ENCODE assay signal across 19 mouse cellular contexts in the genomic region with DNA sequence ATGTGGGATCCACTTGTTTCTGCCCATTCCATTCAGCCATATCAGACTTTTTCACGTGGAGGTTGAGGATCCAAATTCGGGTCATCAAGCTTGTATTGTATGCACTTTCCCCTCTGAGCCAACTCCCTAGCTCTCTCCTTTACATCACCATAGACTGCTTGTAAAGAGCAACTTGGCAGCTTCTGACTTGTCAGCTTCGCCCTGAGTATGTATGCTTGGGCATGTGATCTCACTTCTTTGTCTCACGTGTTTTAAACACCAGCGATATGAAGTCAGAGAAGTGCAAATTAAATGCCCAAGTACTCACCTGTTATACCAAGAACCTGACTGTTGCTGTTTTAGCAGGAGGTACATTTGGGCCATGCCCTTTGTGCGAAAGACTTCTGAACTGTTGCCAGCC. TPM values are rescaled to one million over a fixed set of nuclear protein-coding genes. Genes with fewer than 3 reads are reported as not detected.
A peak's percentile ranks its signal among the peaks of the same experiment; 100 is the strongest.
DNase-seq lines count a peak whose midpoint lies in the region; ATAC-seq and TF ChIP-seq lines count a peak whose summit lies in the region.
"Had no signal": no experiment of that assay in that cellular context is flagged by ENCODE, and none has a peak within 500 bp of the region (broad histone marks: within the 10 kb centered on the region; RNA-seq: fewer than 3 reads in every experiment).

No protein-coding gene starts in this region.

- H3K4me3 ChIP-seq in heart, embryonic 11.5 days (ENCODE audit: low read depth, low read length), result no peak overlapping the region
- H3K4me3 ChIP-seq in midbrain, embryonic 11.5 days (ENCODE audit: low read depth, low read length), result no peak overlapping the region
- no peak overlapping the region for H3K4me3 ChIP-seq in midbrain, embryonic 13.5 days (replicated peaks)
- H3K4me3 ChIP-seq in heart, embryonic 16.5 days (ENCODE audit: low read length), result no peak overlapping the region
- H3K4me3 ChIP-seq in left cerebral cortex, adult 2 months, result no peak overlapping the region
- H3K4me3 ChIP-seq: embryonic facial prominence, embryonic 10.5 days; forebrain, embryonic 13.5 days; hindbrain, embryonic 10.5 days; intestine, embryonic 15.5 days had no signal

- no peak overlapping the region for H3K9ac ChIP-seq in heart, embryonic 11.5 days (ENCODE audit: low read depth, low read length)
- no peak overlapping the region for H3K9ac ChIP-seq in midbrain, embryonic 11.5 days (ENCODE audit: low read length)
- H3K9ac ChIP-seq in midbrain, embryonic 13.5 days (replicated peaks), result no peak overlapping the region
- no peak overlapping the region for H3K9ac ChIP-seq in heart, embryonic 16.5 days (ENCODE audit: low read length)
- H3K9ac ChIP-seq: forebrain, embryonic 13.5 days; forebrain, postnatal 0 days; hindbrain, embryonic 14.5 days; intestine, embryonic 15.5 days had no signal

- H3K27me3 ChIP-seq in heart, embryonic 11.5 days (ENCODE audit: control insufficient read depth, insufficient read depth, low read length), result no peaks in the 10 kb centered on the region
- no peaks in the 10 kb centered on the region for H3K27me3 ChIP-seq in midbrain, embryonic 11.5 days (ENCODE audit: control insufficient read depth, insufficient read depth, low read length)
- H3K27me3 ChIP-seq in midbrain, embryonic 13.5 days, result no peaks in the 10 kb centered on the region
- H3K27me3 ChIP-seq in heart, embryonic 16.5 days (ENCODE audit: control insufficient read depth, insufficient read depth, low read length), result no peaks in the 10 kb centered on the region
- H3K27me3 ChIP-seq: forebrain, embryonic 13.5 days; intestine, embryonic 15.5 days had no signal

- peak overlapping the region; percentile 74 for H3K27ac ChIP-seq in heart, embryonic 11.5 days (ENCODE audit: low read depth, low read length)
- no peak overlapping the region for H3K27ac ChIP-seq in midbrain, embryonic 11.5 days (ENCODE audit: low read depth, low read length)
- H3K27ac ChIP-seq in midbrain, embryonic 13.5 days, result no peak overlapping the region
- H3K27ac ChIP-seq in heart, embryonic 16.5 days (ENCODE audit: low read length), result peak overlapping the region; percentile 88
- H3K27ac ChIP-seq in left cerebral cortex, adult 2 months, result no peak overlapping the region
- H3K27ac ChIP-seq: embryonic facial prominence, embryonic 10.5 days; forebrain, embryonic 13.5 days; hindbrain, embryonic 10.5 days; hindbrain, embryonic 14.5 days; intestine, embryonic 15.5 days had no signal

- H3K9me3 ChIP-seq in heart, embryonic 11.5 days (replicated peaks; ENCODE audit: control insufficient read depth, low read length), result no peaks in the 10 kb centered on the region
- H3K9me3 ChIP-seq in midbrain, embryonic 11.5 days (ENCODE audit: control insufficient read depth, low read length), result no peaks in the 10 kb centered on the region
- no peaks in the 10 kb centered on the region for H3K9me3 ChIP-seq in midbrain, embryonic 13.5 days
- no peaks in the 10 kb centered on the region for H3K9me3 ChIP-seq in heart, embryonic 16.5 days (replicated peaks; ENCODE audit: control insufficient read depth, low read length)
- H3K9me3 ChIP-seq: embryonic facial prominence, embryonic 10.5 days; forebrain, embryonic 13.5 days; hindbrain, embryonic 10.5 days; intestine, embryonic 15.5 days had no signal

- H3K36me3 ChIP-seq in heart, embryonic 11.5 days (ENCODE audit: control insufficient read depth, insufficient read depth, low read length), result 0 out of 2 replicates have a peak, but pooled peaks cover 2% of the 10 kb centered on the region
- H3K36me3 ChIP-seq in midbrain, embryonic 11.5 days (ENCODE audit: control insufficient read depth, insufficient read depth, low read length), result no peaks in the 10 kb centered on the region
- H3K36me3 ChIP-seq in midbrain, embryonic 13.5 days, result 0 out of 2 replicates have a peak, but pooled peaks cover 3% of the 10 kb centered on the region
- H3K36me3 ChIP-seq in heart, embryonic 16.5 days (ENCODE audit: control insufficient read depth, insufficient read depth), result peaks cover 32% of the 10 kb centered on the region
- H3K36me3 ChIP-seq: embryonic facial prominence, embryonic 10.5 days; hindbrain, embryonic 10.5 days; intestine, embryonic 15.5 days had no signal

- no peak for TF ChIP-seq CTCF in left cerebral cortex, adult 2 months (IDR thresholded peaks at IDR 0.05)

- WGBS in heart, embryonic 11.5 days (ENCODE audit: insufficient replicate concordance), result 56% methylated on average over 6 of the region's 6 CpGs
- WGBS in midbrain, embryonic 11.5 days, result 85% methylated on average over 6 of the region's 6 CpGs
- 79% methylated on average over 6 of the region's 6 CpGs for WGBS in midbrain, embryonic 13.5 days
- 43% methylated on average over 6 of the region's 6 CpGs for WGBS in heart, embryonic 16.5 days

- intact Hi-C loops in left cerebral cortex, adult 2 months (cut with DNase I), result no loop called here

- DNase-seq in heart, adult 8-10 months (ENCODE audit: low spot score), result no peak
- DNase-seq in midbrain, embryonic 11.5 days (ENCODE audit: low spot score, missing footprints), result peak; percentile 44
- DNase-seq in ovary, postnatal 36 days (ENCODE audit: low spot score), result no peak
- no peak for DNase-seq in left cerebral cortex, adult 2 months (ENCODE audit: extremely low spot score in 1 of 2, low spot score in 2 of 2)
- DNase-seq: adrenal gland, adult 2 months; adrenal gland, postnatal 25 days; cerebellum, adult 2 months; cerebellum, postnatal 10 days; forebrain, postnatal 0 days; gastrocnemius, postnatal 14 days; kidney, adult 2 months had no signal

- H3K4me2 ChIP-seq in heart, embryonic 11.5 days, result no peak overlapping the region
- H3K4me2 ChIP-seq in midbrain, embryonic 11.5 days, result no peak overlapping the region
- H3K4me2 ChIP-seq in midbrain, embryonic 13.5 days (replicated peaks), result no peak overlapping the region
- H3K4me2 ChIP-seq in heart, embryonic 16.5 days (ENCODE audit: low read depth, low read length), result 0 out of 2 replicates have a peak overlapping the region, but pooled peaks have one; percentile 23
- H3K4me2 ChIP-seq: forebrain, embryonic 13.5 days; hindbrain, embryonic 14.5 days; intestine, embryonic 15.5 days had no signal

- ATAC-seq in heart, embryonic 11.5 days (replicated peaks; ENCODE audit: insufficient number of reproducible peaks, low FRiP score, low TSS enrichment), result no peak
- no peak for ATAC-seq in midbrain, embryonic 11.5 days (ENCODE audit: low FRiP score)
- ATAC-seq in midbrain, embryonic 13.5 days, result no peak
- ATAC-seq in heart, embryonic 16.5 days (replicated peaks; ENCODE audit: extremely low read depth, insufficient read depth, low FRiP score), result peak; percentile 53; the same call in 1 of the 2 replicates
- ATAC-seq: forebrain, embryonic 13.5 days; forebrain, postnatal 0 days; intestine, embryonic 15.5 days had no signal

- H3K4me1 ChIP-seq in heart, embryonic 11.5 days (ENCODE audit: control insufficient read depth, insufficient read depth, low read length), result peaks cover 55% of the 10 kb centered on the region
- H3K4me1 ChIP-seq in midbrain, embryonic 11.5 days (ENCODE audit: control insufficient read depth, insufficient read depth, low read length), result no peaks in the 10 kb centered on the region
- peaks cover 17% of the 10 kb centered on the region for H3K4me1 ChIP-seq in midbrain, embryonic 13.5 days (replicated peaks)
- peaks cover 82% of the 10 kb centered on the region for H3K4me1 ChIP-seq in heart, embryonic 16.5 days (ENCODE audit: control insufficient read depth, insufficient read depth, low read length)
- H3K4me1 ChIP-seq: embryonic facial prominence, embryonic 10.5 days had no signal

RNA-seq across cellular contexts. Expression of gene Nrp1, which starts 12.6 kb away (rescaled TPM):
- polyA plus RNA-seq in heart, embryonic 11.5 days (2014; fragmentation: Nextera tagmentation; extraction: Ambion mirVana), result 93.7 and 110 TPM in 2 replicates
- 100 to 1,000 TPM in 2 of 4 experiments, 10 to 100 TPM in 2; 92.6 to 130 (median 102) TPM for total RNA-seq in heart, adult 8-10 months (2022)
- 20.3 and 21.4 TPM in 2 replicates for polyA plus RNA-seq in midbrain, embryonic 11.5 days (2014; fragmentation: Nextera tagmentation; extraction: Ambion mirVana)
- polyA plus RNA-seq in midbrain, embryonic 13.5 days (2015; fragmentation: Nextera tagmentation; extraction: Ambion mirVana), result 52.5 and 58.9 TPM in 2 replicates
- polyA plus RNA-seq in heart, embryonic 16.5 days (2015; fragmentation: Nextera tagmentation; extraction: Ambion mirVana), result 159 and 160 TPM in 2 replicates
- 10 to 100 TPM; 27.5 to 29.2 TPM for total RNA-seq in left cerebral cortex, adult 2 months (2021)

Comparison
In these comparisons a context has a peak if more than half of its experiments do, and no peak if none do; other contexts are left out.
1. H3K27ac ChIP-seq: peak in heart, embryonic 11.5 days (single experiment) and heart, embryonic 16.5 days (single experiment); none in midbrain, embryonic 11.5 days (single experiment), midbrain, embryonic 13.5 days (single experiment) and left cerebral cortex, adult 2 months (single experiment).